Mouse (Mus musculus) urinary bladder, postnatal 14 days (tissue): ENCODE results near the gene Cemip.
A peak's percentile ranks its signal among the peaks of the same experiment; 100 is the strongest.
"Not testable (repeated sequence)": the region's sequence is repeated elsewhere in the genome, so short reads cannot be mapped to it uniquely, and the experiment has no call there.

ENCODE experiments used
- DNase-seq: peaks from one replicate; pipeline ENCODE4 v3.0.0; 2021; ENCODE audit warnings: low spot score

Gene Cemip

DNA sequence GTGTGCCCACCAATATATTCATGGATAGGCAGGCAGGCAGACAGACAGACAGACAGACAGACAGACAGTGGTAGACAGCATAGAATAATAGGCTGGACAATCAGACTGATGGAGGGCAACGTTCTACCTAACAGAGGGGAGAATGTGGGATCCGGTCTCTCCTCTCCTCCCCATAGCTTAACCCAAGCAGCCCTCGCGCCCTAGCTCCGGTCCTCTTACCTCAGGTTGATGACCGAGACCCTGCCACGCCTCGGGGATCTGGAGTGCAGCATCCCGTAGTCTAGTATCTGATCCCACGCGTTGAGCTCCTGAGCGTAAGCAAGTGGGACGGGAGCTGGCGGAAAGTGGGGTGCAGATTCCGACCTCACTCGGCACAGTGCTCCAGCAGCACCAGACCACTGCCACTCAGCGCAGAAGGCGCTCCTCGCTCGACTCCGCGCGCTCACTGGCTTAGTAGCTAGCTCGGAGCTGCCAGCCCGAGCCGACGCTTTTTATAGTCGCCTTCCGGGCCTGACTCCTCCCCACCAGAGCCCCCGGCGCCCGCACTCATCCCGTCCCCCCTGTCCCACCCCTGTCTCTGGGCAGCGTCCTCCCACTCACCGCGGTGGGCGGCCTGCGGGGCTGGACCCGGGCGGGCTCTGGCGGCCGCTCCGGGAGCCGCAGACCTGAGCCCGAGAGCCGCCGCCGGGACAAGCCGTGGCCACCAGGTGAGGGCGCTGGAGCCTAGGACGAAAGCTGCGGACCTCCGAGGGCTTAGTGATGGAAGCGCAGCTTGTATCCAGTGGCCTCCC, at the start of gene Cemip:
Gene Cemip, minus strand, starts transcription at position 464 of the 791 bp plus-strand sequence.
- peak; percentile 85 for DNase-seq

DNA sequence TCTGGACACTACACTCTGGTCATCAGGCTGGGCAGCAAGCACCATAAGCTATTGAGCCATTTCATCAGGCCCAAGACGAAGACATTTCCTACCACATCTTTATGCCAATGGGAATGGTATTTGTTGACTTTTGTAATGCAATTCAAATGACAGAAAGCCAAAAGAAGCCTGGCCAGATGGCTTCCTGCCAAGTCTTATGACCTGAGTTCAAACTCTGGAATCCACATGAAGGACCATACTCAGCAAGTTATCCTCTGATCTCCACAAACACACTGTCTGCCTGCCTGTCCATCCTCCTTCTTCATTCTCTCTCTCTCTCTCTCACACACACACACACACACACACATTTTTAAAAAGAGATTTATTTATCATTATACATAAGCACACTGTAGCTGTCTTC, 46.4 kb upstream of the Cemip start:
- peak; percentile 36 for DNase-seq

- no peak for DNase-seq
These were observed 45.4 kb upstream of the Cemip start for GRCm38 (mm10) chr7:84131736-84132135.

DNA sequence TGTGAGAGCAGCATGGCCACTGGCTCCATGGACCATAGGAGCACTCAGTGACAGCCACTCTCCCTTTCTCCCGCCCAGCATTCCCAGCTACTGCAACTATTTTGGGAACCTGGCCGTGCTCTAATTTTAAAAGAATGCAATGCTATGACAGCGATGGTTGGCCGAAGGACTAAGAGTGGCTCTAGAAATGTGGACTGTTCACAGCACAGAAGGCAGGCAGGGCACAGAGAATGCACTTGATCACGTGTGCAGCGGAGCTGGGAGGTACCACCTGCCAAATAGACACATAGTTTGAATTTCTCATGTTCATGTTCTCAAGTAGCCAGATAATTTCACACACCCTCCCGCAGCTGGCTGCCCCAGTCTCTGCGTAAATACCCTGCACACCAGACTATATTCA, 42.4 kb upstream of the Cemip start:
- DNase-seq: peak; percentile 24

DNA sequence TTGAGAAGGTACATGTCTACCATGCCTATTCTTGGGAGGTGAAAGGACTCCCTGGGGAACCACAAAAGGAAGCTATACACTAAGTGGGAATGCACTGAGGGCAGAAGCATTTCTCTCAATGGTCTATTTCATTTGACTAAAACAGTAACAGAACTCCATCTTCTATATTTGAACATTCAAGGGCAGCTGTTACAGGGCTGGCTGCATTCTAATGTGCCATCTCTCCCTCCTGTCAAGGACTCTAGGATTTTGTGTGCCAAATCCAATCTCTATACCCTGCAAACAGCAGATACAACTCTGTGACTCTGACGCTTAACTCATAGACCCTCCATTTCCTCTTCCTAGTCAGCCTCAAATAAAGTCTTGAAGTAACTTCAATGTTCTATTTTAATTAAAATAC, 39.4 kb upstream of the Cemip start:
- no peak for DNase-seq

GRCm38 (mm10) chr7:84123651-84124050, 37.3 kb upstream of the Cemip start:
- not testable (repeated sequence) for DNase-seq

DNA sequence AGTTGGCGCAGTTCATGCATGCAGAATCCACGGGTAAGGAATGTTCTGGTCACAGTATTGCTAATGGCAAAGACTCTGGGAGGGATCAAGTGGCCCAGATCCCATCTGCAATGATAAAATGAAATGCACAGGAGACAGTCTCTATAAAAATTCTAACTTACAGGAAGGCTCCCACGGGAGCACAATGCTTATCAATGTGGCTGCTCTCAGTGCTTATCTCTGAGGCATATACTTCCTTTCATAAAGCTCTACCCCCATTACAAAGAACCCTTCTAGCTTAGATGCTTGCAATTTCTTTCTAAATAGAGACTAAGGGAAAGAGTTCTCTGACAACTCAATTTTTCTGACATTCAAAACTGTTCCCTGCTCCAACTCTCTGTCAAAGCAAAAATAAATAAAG, 35.5 kb upstream of the Cemip start:
- no peak for DNase-seq

GRCm38 (mm10) chr7:84120142-84120760, 33.9 kb upstream of the Cemip start:
- no peak for DNase-seq

DNA sequence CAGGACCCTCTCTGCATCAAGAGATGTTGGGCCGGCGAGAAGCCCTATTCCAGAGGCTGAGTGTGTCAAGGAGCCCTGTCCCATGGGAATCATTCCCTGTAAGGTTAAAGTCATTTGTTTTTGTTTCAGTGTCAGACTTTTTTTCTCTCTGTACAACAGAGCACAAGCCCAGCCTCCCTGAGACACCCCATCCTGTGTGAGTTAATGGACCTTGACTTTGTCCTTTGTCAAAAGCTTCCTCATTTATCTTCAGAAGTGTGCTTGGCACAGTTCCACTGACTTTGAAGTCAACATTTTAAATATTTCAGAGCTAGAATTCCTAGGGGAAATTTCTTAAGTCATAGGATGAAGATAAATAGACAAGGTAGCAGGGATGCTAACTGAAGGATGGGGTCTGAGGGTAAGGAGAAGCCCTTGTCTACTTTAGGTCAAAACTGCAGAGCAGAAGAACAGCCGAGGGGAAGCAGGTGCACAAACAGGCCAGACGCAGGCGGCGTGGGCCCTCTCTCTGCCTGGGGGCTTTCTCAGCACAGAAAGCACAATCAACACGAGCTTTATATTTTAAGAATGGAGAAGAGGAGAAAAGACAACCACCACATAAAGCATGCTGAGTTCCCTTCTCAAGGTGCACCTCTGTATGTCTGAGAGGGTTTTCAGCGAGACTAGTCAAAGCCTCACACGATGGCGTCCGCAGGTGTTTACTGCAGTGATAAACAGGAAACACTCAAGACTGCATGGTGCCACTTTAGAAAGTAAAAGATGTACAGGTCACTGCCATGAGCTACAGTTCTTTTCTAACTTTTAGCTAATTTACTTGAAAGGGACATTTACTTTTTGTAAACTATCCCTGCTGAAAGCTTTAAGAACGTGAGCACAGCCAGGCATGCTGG, 33.2 kb upstream of the Cemip start:
- no peak for DNase-seq

GRCm38 (mm10) chr7:84117543-84118122, 31.3 kb upstream of the Cemip start:
- DNase-seq: peak; percentile 33

- peak; percentile 21 for DNase-seq
These were observed 30.6 kb upstream of the Cemip start for GRCm38 (mm10) chr7:84116621-84117542.

DNA sequence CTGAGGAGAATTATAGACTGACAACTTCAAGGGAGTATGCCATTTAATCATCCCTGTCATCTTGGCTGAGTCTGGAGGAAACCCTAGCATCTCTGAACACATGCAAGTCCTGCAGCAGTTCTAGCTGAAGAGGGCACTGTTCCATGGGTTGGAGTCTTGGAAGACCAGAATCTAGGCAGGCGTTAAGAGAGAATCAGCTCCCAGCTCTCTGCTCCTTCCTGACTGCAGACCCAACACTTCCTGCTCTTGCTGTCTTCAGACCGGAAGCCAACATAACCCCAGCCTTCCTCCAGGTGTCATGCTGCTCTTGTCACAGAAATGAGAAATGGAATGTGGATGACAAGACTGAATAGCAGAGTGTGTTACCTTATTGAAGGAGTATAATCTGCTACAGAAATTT, 29.1 kb upstream of the Cemip start:
- DNase-seq: no peak

DNA sequence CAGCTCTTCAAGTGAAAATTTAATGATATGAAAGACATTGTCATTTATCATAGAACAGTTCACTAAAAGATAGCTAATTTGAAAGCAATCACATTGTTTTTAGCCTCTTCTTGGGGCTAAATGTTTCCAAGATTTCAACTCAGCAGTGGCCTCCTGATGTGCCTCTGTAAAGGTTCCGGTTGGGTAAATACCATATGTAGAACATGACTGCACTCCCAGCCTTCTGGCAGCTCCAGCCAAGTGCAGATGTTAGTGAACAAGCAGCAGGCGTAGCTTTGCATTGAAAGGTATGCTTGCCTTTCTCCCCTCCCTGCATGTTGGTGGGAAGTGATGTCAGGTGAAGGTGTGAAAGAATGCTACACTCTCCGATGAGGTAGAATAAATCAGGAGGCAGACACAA, 28.5 kb upstream of the Cemip start:
- DNase-seq: no peak

DNA sequence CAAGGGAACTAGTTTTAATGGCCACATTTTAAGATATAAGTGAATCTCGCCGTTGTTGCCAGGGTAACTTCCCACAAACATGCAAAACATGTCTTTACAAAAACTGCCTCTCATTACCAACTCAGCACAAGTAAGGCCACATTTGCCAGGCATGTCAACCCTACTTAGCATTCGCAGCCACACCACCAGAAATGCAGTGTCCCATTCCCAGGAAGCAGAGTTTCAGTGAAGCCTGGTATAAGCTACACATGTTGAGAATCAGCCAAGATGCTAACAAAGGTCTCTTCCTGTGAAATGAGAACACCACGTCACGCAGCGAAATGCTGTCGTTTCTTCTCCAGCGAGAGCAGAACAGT, 26.7 kb upstream of the Cemip start:
- DNase-seq: no peak

DNA sequence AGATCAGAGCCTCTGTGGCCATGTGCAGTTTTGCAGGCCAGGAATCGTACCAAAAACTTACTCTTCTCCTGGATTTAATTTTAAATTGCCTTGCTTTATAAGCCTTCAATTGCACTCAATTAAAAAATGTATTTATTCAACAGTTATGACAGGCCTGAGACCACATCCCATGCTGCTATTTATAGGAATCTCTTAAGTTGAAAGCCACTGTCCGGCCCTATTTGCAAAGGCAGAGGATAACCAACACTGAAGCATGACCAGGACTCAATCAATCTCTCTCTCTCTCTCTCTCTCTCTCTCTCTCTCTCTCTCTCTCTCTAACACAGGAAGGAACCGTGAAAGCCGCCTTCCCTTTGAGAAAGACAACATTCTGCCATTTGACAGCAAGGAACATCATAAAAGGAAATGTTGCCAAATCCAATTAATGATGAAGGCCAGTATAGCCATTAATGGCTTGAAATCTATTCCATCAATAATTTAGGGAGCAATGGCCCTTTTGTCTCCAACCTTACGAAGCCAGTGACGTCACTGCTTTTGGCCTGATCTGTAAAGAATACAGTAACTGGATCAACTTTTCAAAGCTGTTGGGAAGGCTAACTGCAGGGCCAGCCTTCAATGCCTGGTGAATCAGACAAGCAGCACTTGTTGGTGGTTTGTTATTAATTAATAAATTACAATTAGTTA, 26.2 kb upstream of the Cemip start:
- no peak for DNase-seq

- DNase-seq: no peak
These were observed 25.5 kb upstream of the Cemip start for GRCm38 (mm10) chr7:84111716-84112350.

- DNase-seq: no peak
These were observed 20.6 kb upstream of the Cemip start for GRCm38 (mm10) chr7:84106942-84107341.

- DNase-seq: no peak
These were observed 16.3 kb upstream of the Cemip start for GRCm38 (mm10) chr7:84102589-84102988.

DNA sequence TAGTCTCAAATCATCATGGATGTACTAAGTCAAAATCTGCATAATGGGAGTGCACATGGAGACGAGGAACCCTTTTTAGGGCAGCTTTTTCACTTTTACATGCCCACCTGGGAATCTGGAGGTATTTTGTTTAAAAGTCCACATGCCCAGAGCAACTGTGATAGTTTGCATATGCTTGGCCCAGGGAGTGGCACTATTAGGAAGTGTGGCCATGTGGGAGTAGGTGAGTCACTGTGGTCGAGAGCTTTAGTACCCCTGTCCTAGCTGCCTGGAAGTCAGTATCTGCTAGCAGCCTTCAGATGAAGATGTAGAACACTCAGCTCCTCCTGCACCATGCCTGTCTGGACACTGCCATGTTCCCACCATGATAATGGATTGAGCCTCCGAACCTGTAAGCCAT, 14.4 kb upstream of the Cemip start:
- no peak for DNase-seq

DNA sequence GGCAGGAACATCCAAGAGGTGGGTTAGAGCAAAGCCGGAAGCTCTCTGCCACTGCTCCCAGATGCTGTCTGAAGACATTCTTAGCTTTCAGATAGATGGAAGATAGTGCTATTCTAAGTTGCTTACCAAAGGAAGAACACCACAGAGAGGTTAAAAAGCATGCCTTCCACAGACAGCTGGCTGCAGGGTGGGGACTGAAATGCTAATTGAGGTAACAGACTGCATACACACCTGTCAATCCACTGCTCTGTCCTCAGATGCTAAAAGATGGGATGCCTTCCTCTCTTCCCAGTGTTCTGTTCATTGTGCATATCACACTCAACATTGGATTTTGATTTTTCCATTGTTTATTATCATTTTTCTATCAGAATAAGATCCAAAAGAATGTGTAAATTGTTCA, 11.8 kb upstream of the Cemip start:
- DNase-seq: no peak
